Comparison of ENCODE assay signal across 8 mouse cellular contexts in the genomic region with DNA sequence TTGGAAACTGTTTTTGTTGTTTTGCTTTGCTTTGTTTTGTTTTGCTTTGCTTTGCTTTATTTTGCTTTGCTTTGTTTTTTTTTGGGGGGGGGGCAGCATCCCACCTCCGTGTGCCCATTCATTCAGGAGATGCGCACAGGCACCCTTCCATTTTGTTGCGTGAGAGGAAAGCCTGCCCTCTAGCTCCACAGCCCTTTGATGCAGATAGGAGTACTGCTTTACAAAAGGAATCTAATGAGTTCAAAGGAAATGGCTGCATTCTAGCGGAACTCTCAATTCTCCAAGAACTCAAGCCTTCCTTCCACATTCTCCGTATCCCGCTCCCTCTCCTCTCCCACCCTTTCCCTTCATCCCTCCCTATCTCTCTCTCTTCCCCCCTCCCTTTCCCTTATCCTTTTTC.
DNase-seq lines count a peak whose midpoint lies in the region; ATAC-seq lines count a peak whose summit lies in the region.

No protein-coding gene starts in this region.

- 18% methylated on average over 6 of the region's 6 CpGs for WGBS in heart, embryonic 15.5 days
- 18% methylated on average over 6 of the region's 6 CpGs for WGBS in hindbrain, embryonic 14.5 days
- 9% methylated on average over 6 of the region's 6 CpGs for WGBS in midbrain, embryonic 14.5 days

- peaks cover 86% of the 10 kb centered on the region for H3K27me3 ChIP-seq in heart, embryonic 15.5 days
- no peaks in the 10 kb centered on the region for H3K27me3 ChIP-seq in hindbrain, embryonic 14.5 days (ENCODE audit: control insufficient read depth, insufficient read depth, low read length)
- H3K27me3 ChIP-seq in midbrain, embryonic 14.5 days (ENCODE audit: control insufficient read depth, insufficient read depth, low read length), result no peaks in the 10 kb centered on the region

- no peaks in the 10 kb centered on the region for H3K36me3 ChIP-seq in heart, embryonic 15.5 days
- no peaks in the 10 kb centered on the region for H3K36me3 ChIP-seq in hindbrain, embryonic 14.5 days (replicated peaks; ENCODE audit: control insufficient read depth, insufficient read depth)
- H3K36me3 ChIP-seq in midbrain, embryonic 14.5 days (ENCODE audit: control insufficient read depth, insufficient read depth, low read length), result no peaks in the 10 kb centered on the region

- H3K4me1 ChIP-seq in heart, embryonic 15.5 days (replicated peaks), result peaks cover 8% of the 10 kb centered on the region; the same call in 1 of the 2 replicates
- peaks cover 12% of the 10 kb centered on the region for H3K4me1 ChIP-seq in hindbrain, embryonic 14.5 days (replicated peaks; ENCODE audit: control insufficient read depth, insufficient read depth, low read length)
- H3K4me1 ChIP-seq in midbrain, embryonic 14.5 days (ENCODE audit: control insufficient read depth, insufficient read depth, low read length), result no peaks in the 10 kb centered on the region; the same call in 1 of the 2 replicates

- no peaks in the 10 kb centered on the region for H3K9me3 ChIP-seq in heart, embryonic 15.5 days (replicated peaks)
- no peaks in the 10 kb centered on the region for H3K9me3 ChIP-seq in hindbrain, embryonic 14.5 days (ENCODE audit: control insufficient read depth, low read length)
- no peaks in the 10 kb centered on the region for H3K9me3 ChIP-seq in midbrain, embryonic 14.5 days (ENCODE audit: control insufficient read depth, low read length)

- no peak overlapping the region for H3K9ac ChIP-seq in heart, embryonic 15.5 days
- H3K9ac ChIP-seq in hindbrain, embryonic 14.5 days, result no peak overlapping the region
- no peak overlapping the region for H3K9ac ChIP-seq in midbrain, embryonic 14.5 days (replicated peaks; ENCODE audit: low read length)

- peak overlapping the region; percentile 27; the same call in 1 of the 2 replicates for H3K4me3 ChIP-seq in heart, embryonic 15.5 days
- H3K4me3 ChIP-seq in hindbrain, embryonic 14.5 days (replicated peaks; ENCODE audit: low read length), result no peak overlapping the region
- H3K4me3 ChIP-seq in midbrain, embryonic 14.5 days (replicated peaks; ENCODE audit: low read depth, low read length), result 0 out of 2 replicates have a peak overlapping the region, but pooled peaks have one; percentile 4

- no peak for ATAC-seq in heart, embryonic 15.5 days (replicated peaks; ENCODE audit: insufficient number of reproducible peaks, insufficient read depth, low FRiP score, low read depth)
- ATAC-seq in hindbrain, embryonic 14.5 days (ENCODE audit: low FRiP score), result no peak
- no peak for ATAC-seq in midbrain, embryonic 14.5 days (ENCODE audit: low FRiP score, low TSS enrichment)
- no peak for ATAC-seq in activated CD4-positive, CD25-positive, alpha-beta regulatory T cell, adult 4 months

- intact Hi-C loops in heart, postnatal 14 days (cut with DNase I), result no loop called here

- peak overlapping the region; percentile 48 for H3K4me2 ChIP-seq in heart, embryonic 15.5 days
- H3K4me2 ChIP-seq in hindbrain, embryonic 14.5 days (replicated peaks), result peak overlapping the region; percentile 47
- peak overlapping the region; percentile 41 for H3K4me2 ChIP-seq in midbrain, embryonic 14.5 days (ENCODE audit: low read length)

- no peak overlapping the region for H3K27ac ChIP-seq in heart, embryonic 15.5 days
- H3K27ac ChIP-seq in hindbrain, embryonic 14.5 days, result no peak overlapping the region
- H3K27ac ChIP-seq in midbrain, embryonic 14.5 days (replicated peaks; ENCODE audit: low read depth, low read length), result 0 out of 2 replicates have a peak overlapping the region, but pooled peaks have one; percentile 54

- no peak for DNase-seq in heart, postnatal 14 days
- DNase-seq in embryo, embryonic 10.5 days (ENCODE audit: low spot score), result peak; percentile 45
- DNase-seq in hindbrain, embryonic 14.5 days (ENCODE audit: low spot score), result peak; percentile 58
- DNase-seq in midbrain, embryonic 14.5 days, result peak; percentile 76
- no peak for DNase-seq in spleen, adult 18-20 months
- no peak for DNase-seq in thymus, postnatal 4 days

Comparison
In these comparisons a context has a peak if more than half of its experiments do, and no peak if none do; other contexts are left out.
1. DNase-seq: peak in embryo, embryonic 10.5 days (single experiment), hindbrain, embryonic 14.5 days (single experiment) and midbrain, embryonic 14.5 days (single experiment); none in heart, postnatal 14 days (0 of 2), spleen, adult 18-20 months (0 of 2) and thymus, postnatal 4 days (single experiment).
2. Peak in every context shown above with its lines, with median percentiles within 50 percentile points of each other: H3K4me2 ChIP-seq.